Mouse (Mus musculus) granulocyte monocyte progenitor cell, adult 5-6 weeks (primary cell): ENCODE measurements around the gene Fam124a. TPM values are rescaled to one million over a fixed set of nuclear protein-coding genes. Genes with fewer than 3 reads are reported as not detected.
"Not testable (repeated sequence)": the region's sequence is repeated elsewhere in the genome, so short reads cannot be mapped to it uniquely, and the experiment has no call there.

Experiments
- ATAC-seq: replicated peaks from 2 replicates; pipeline ENCODE4 v1.8.0; 2016; ENCODE audit warnings: mild to moderate bottlenecking, moderate TSS enrichment, inconsistent platforms; ENCODE audit not compliant: poor library complexity, severe bottlenecking
- total RNA-seq, 2 experiments: library from RNA; stranded (forward) in 1 of 2; stranded (reverse) in 1 of 2; fragments of 200-712, 200-1000 nt in 1 of 2; fragments of >200 nt in 1 of 2; fragmentation: Nextera tagmentation in 1 of 2; gene quantifications; 2 replicates each; pipeline ENCODE4 v1.2.3; 2014 to 2017

The Fam124a gene
- total RNA-seq, 2 experiments from 2014 or later = not detected

- ATAC-seq = no peak
Measured at GRCm38 (mm10) chr14:62573454-62573853, 17.9 kb downstream of the Fam124a start.

GRCm38 (mm10) chr14:62574906-62575305 lies 19.4 kb downstream of the Fam124a start:
- ATAC-seq = no peak

- ATAC-seq = no peak
Measured at GRCm38 (mm10) chr14:62575862-62576261, 20.3 kb downstream of the Fam124a start.

GRCm38 (mm10) chr14:62580945-62581344 lies 25.4 kb downstream of the Fam124a start:
- peak; percentile 25; the same call in 1 of the 2 replicates for ATAC-seq

GRCm38 (mm10) chr14:62581768-62582167 lies 26.2 kb downstream of the Fam124a start:
- no peak for ATAC-seq

GRCm38 (mm10) chr14:62584637-62585036 lies 29.1 kb downstream of the Fam124a start:
- no peak for ATAC-seq

- no peak for ATAC-seq
Measured at GRCm38 (mm10) chr14:62585338-62585737, 29.8 kb downstream of the Fam124a start.

GRCm38 (mm10) chr14:62600109-62600522 lies 44.6 kb downstream of the Fam124a start:
- ATAC-seq = no peak

GRCm38 (mm10) chr14:62602271-62602670 lies 46.7 kb downstream of the Fam124a start:
- ATAC-seq = no peak

- ATAC-seq = no peak
Measured at GRCm38 (mm10) chr14:62602869-62603268, 47.3 kb downstream of the Fam124a start.

GRCm38 (mm10) chr14:62607791-62608196 lies 52.3 kb downstream of the Fam124a start:
- ATAC-seq = no peak

- no peak for ATAC-seq
Measured at GRCm38 (mm10) chr14:62609904-62610303, 54.4 kb downstream of the Fam124a start.

GRCm38 (mm10) chr14:62622393-62622792 lies 66.9 kb downstream of the Fam124a start:
- ATAC-seq = no peak

GRCm38 (mm10) chr14:62627951-62628350 lies 72.4 kb downstream of the Fam124a start:
- no peak for ATAC-seq

- ATAC-seq = no peak
Measured at GRCm38 (mm10) chr14:62637436-62638344, 82.2 kb downstream of the Fam124a start.

GRCm38 (mm10) chr14:62638345-62638702 lies 82.8 kb downstream of the Fam124a start:
- ATAC-seq = no peak

GRCm38 (mm10) chr14:62639111-62639510 lies 83.6 kb downstream of the Fam124a start:
- no peak for ATAC-seq

GRCm38 (mm10) chr14:62639551-62639950 lies 84.0 kb downstream of the Fam124a start:
- no peak for ATAC-seq

GRCm38 (mm10) chr14:62640396-62640795 lies 84.9 kb downstream of the Fam124a start:
- ATAC-seq = no peak

- ATAC-seq = not testable (repeated sequence)
Measured at GRCm38 (mm10) chr14:62642368-62642767, 86.8 kb downstream of the Fam124a start.

- ATAC-seq = no peak
Measured at GRCm38 (mm10) chr14:62648405-62648804, 92.9 kb downstream of the Fam124a start.

GRCm38 (mm10) chr14:62650376-62650775 lies 94.8 kb downstream of the Fam124a start:
- ATAC-seq = no peak
